Mouse (Mus musculus) stomach, embryonic 16.5 days (tissue): Measurements from ENCODE around the gene Olfr93. TPM values are rescaled to one million over a fixed set of nuclear protein-coding genes. Genes with fewer than 3 reads are reported as not detected.

Source experiments
- ATAC-seq: fragments of 200-750 bp; cut with Nextera tagmentation; 2 replicates; pipeline ENCODE4 v1.8.0; 2017; ENCODE audit warnings: moderate number of reproducible peaks, moderate TSS enrichment; ENCODE audit not compliant: insufficient read depth, low FRiP score
- H3K27ac ChIP-seq: fragments of 300-500 bp; sonication (generic); 2 replicates; pipeline ENCODE4 v1.5.1; 2014; ENCODE audit warnings: low read length
- H3K27me3 ChIP-seq: fragments of 300-500 bp; sonication (generic); 2 replicates; pipeline ENCODE4 v1.6.1; 2014; ENCODE audit warnings: low read length, control low read depth, mixed read lengths; ENCODE audit not compliant: control insufficient read depth, insufficient read depth
- H3K36me3 ChIP-seq: fragments of 300-500 bp; sonication (generic); 2 replicates; pipeline ENCODE4 v1.6.1; 2014; ENCODE audit warnings: low read length; ENCODE audit not compliant: control insufficient read depth, insufficient read depth
- H3K4me1 ChIP-seq: fragments of 300-500 bp; sonication (generic); 2 replicates; pipeline ENCODE4 v1.6.1; 2014; ENCODE audit warnings: low read length, control low read depth, mixed read lengths; ENCODE audit not compliant: control insufficient read depth, insufficient read depth
- H3K4me2 ChIP-seq: fragments of 300-500 bp; sonication (generic); 2 replicates; pipeline ENCODE4 v1.6.1; 2014; ENCODE audit warnings: low read depth, low read length, mixed read lengths
- H3K4me3 ChIP-seq: fragments of 300-500 bp; sonication (generic); replicated peaks from 2 replicates; pipeline ENCODE4 v1.5.1; 2014; ENCODE audit warnings: mild to moderate bottlenecking, low read length
- H3K9ac ChIP-seq: fragments of 300-500 bp; sonication (generic); 2 replicates; pipeline ENCODE4 v1.6.1; 2014; ENCODE audit warnings: low read length
- H3K9me3 ChIP-seq: fragments of 300-500 bp; sonication (generic); replicated peaks from 2 replicates; pipeline ENCODE4 v1.6.1; 2016; ENCODE audit warnings: low read length, control low read depth; ENCODE audit not compliant: control insufficient read depth
- WGBS: fragments of 180-500 bp; shearing (Covaris S2); extraction: QIAGEN DNeasy Blood & Tissue Kit; methylation state at CpG from one replicate; pipeline ENCODE4 v1.1.7; 2014; 5-methylcytosine and 5-hydroxymethylcytosine counted together
- polyA plus RNA-seq: library from polyadenylated mRNA; unstranded; fragments of >200 nt; fragmentation: Nextera tagmentation; extraction: Ambion mirVana; gene quantifications from 2 replicates; pipeline ENCODE4 v1.2.1, GENCODE M21; 2015

The Olfr93 gene
- not detected in 2 replicates for polyA plus RNA-seq

DNA sequence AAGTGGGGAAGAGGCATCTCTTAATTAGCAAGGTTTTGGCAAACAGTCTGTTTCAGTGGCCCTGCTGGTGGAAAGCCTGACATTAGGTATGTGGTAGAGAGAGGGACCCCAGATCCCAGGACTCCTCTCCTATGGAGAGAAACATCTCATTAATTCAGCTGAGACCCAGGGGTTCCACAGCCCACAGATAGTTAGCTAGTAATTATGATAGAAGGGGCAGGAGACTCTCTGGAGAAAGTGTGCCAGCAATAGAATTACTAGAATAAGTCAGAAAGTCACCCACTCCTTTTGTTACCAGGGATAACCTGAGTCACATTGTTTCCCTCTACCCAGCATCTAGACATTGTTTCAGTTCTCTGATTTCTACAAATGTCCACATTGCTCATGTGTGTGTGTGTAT, at the start of gene Olfr93:
Gene Olfr93 (minus strand): TSS at position 101 of the 400 bp plus-strand sequence.
- Histone ChIP-seq H3K9ac (no peak within 1 kb of the TSS), H3K4me3 (no peak within 1 kb of the TSS), H3K9me3 (no peaks in the 10 kb centered on the region), H3K27me3 (no peaks in the 10 kb centered on the region), H3K27ac (no peak within 1 kb of the TSS), H3K36me3 (no peaks in the 10 kb centered on the region), H3K4me2 (no peak within 1 kb of the TSS), H3K4me1 (no peaks in the 10 kb centered on the region)
- ATAC-seq, result no peak

DNA sequence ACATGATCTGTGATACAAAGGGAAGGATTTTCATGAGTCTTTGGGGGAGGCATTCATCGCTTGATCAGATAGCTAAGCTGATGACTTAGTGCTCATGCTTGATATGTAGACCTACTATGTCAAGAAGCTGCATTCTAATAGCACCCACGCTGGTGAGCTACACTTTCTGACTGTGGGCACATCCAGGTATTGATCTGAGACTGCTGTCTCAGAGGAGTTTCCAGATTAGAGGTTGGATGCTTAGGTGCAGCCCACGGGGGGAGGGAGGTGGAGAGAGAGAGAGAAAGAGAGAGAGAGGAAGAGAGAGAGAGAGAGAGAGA, 42.6 kb upstream of the Olfr93 start:
- WGBS, result 29% methylated on average over 3 of the region's 3 CpGs

DNA sequence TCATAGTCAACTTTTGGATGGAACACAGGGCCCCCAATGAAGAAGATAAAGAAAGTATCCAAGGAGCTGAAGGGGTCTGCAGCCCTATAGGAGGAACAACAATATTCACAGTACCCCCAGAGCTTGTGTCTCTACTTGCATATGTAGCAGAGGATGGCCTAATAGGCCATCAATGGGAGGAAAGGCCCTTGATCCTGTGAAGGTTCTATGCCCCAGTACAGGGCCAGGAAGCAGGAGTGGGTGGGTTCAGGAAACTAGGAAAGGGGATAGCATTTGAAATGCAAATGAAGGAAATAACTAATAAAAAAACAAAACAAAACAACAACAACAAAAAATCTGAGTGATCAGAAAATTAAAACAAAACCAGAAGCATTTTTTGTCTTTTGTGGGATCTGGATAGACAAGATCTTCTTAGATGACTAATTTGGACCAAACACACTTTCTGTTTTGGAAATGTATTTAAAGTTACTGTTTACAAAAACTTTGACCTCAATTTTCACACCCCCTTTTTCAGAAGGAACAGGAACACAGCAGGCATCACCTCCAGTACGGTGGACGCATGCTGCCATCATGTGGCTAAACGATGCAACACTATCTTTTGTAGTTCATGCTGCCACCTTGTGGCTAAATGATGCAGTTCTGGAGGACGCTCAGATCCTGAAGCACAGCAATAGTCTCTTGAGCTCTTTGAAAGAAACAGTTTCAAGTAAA, 42.1 kb upstream of the Olfr93 start:
- WGBS, result under 1% methylated on average over 4 of the region's 4 CpGs
- Histone ChIP-seq H3K4me1 (no peaks in the 10 kb centered on the region), H3K9me3 (no peaks in the 10 kb centered on the region), H3K9ac (no peak overlapping the region), H3K4me2 (no peak overlapping the region), H3K36me3 (no peaks in the 10 kb centered on the region), H3K27me3 (peaks cover 3% of the 10 kb centered on the region; the same call in 1 of the 2 replicates), H3K27ac (no peak overlapping the region), H3K4me3 (no peak overlapping the region)
- peak; percentile 72; the same call in 1 of the 2 replicates for ATAC-seq

More for the DNA sequence above, 42.6 kb upstream of the Olfr93 start:
- no peak overlapping the region for H3K27ac ChIP-seq
- no peaks in the 10 kb centered on the region for H3K4me1 ChIP-seq
- H3K4me3 ChIP-seq, result no peak overlapping the region
- no peaks in the 10 kb centered on the region; the same call in 1 of the 2 replicates for H3K27me3 ChIP-seq
- H3K36me3 ChIP-seq, result no peaks in the 10 kb centered on the region
- ATAC-seq, result no peak
- no peaks in the 10 kb centered on the region for H3K9me3 ChIP-seq
- no peak overlapping the region for H3K9ac ChIP-seq
- H3K4me2 ChIP-seq, result no peak overlapping the region

DNA sequence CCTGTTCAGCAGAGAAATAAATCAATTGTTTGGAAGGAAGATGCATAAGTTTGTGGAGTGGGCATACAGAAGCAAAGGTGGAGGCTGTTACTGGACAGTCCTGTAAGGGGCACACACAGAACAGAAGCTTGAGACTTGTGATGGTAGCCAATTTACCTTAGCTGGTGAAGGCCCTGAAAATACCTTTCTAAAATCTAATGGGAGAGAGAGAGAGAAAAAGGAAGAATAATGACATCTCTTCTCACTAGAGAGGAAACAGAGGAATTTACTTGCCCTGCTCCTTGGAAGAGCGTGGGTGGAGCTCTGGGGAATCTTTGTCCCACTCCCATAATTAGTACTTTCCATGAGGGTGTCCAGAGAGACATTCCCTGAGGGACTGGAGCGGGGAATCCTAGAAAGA, 39.6 kb upstream of the Olfr93 start, which contains the start of gene Olfr94:
Gene Olfr94 (minus strand): TSS at position 101 of the 400 bp plus-strand sequence.
- H3K9ac ChIP-seq, result no peak within 1 kb of the TSS
- ATAC-seq, result no peak
- no peak within 1 kb of the TSS for H3K27ac ChIP-seq
- no peak within 1 kb of the TSS for H3K4me3 ChIP-seq
- 71% methylated on average over 2 of the region's 2 CpGs for WGBS
- peaks cover 6% of the 10 kb centered on the region; the same call in 1 of the 2 replicates for H3K4me1 ChIP-seq
- peaks cover 25% of the 10 kb centered on the region for H3K27me3 ChIP-seq
- no peaks in the 10 kb centered on the region for H3K36me3 ChIP-seq
- H3K9me3 ChIP-seq, result no peaks in the 10 kb centered on the region
- H3K4me2 ChIP-seq, result no peak within 1 kb of the TSS

DNA sequence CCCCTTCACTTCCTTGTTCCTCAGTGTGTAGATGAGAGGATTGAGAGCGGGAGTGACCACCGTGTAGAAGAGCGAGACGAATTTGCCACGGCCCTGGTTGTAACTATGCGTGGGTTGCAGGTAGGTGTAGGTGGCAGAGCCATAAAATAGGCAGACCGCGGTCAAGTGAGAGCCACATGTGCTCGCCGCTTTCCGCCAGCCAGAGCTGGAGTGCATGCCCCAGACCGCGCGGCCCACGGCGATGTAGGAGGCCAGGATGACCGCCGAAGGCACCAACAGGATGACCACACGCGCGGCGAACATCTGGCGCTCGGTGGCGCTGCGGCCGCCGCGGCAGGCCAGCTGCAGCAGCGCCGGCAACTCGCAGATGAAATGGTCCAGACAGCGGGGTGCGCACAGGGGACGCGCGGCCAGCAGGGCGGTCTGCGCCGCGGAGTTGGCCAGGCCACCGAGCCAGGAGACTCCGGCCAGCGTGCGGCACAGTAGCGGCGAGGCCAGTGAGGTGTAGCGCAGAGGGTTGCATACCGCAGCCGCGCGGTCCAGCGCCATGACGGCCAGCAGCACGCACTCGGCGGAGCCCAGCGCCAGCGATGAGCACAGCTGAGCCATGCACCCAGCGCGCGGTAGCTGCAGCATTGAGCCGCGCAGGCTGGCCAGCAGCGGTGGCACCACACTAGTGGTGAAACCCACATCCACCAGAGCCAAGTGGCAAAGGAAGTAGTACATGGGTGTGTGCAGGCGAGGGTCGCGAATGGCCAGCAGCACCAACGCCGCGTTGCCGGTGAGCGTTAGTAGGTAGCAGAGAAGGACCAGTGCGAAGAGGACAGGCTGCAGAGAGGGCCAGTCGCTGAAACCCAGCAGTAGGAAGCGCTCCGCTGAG, 35.8 kb upstream of the Olfr93 start:
- Histone ChIP-seq H3K4me1 (peaks cover 6% of the 10 kb centered on the region; the same call in 1 of the 2 replicates), H3K27me3 (peaks cover 28% of the 10 kb centered on the region), H3K36me3 (no peaks in the 10 kb centered on the region), H3K4me2 (peak overlapping the region; percentile 90), H3K9ac (peak overlapping the region; percentile 54), H3K4me3 (peak overlapping the region; percentile 54), H3K27ac (no peak overlapping the region), H3K9me3 (no peaks in the 10 kb centered on the region)
- ATAC-seq, result peak; percentile 73
- WGBS, result 1% methylated on average over 77 of the region's 77 CpGs

DNA sequence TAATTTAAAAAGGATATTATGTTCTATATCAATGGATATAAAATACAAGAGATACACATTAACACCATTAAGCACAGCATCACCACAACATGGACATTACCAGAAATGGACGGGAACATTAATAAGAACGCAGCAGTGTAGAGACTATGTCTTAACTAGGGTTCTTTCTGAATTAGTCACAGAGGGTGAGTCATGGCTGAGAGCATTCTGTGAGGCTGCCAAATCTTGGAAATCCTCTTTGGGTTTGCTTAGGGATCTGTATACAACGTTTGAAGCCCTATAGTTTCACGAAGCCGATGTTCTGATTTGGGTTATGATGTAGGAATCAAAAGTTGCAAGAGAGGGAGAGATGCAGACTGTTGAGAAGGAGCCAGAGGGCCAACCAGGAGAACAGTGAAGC, 33.5 kb upstream of the Olfr93 start:
- no peak overlapping the region for H3K4me3 ChIP-seq
- peaks cover 6% of the 10 kb centered on the region; the same call in 1 of the 2 replicates for H3K4me1 ChIP-seq
- peaks cover 28% of the 10 kb centered on the region for H3K27me3 ChIP-seq
- H3K27ac ChIP-seq, result no peak overlapping the region
- WGBS, result 65% methylated on average over 5 of the region's 5 CpGs
- no peaks in the 10 kb centered on the region for H3K9me3 ChIP-seq
- no peak overlapping the region for H3K4me2 ChIP-seq
- H3K36me3 ChIP-seq, result no peaks in the 10 kb centered on the region
- H3K9ac ChIP-seq, result no peak overlapping the region
- ATAC-seq, result peak; percentile 67; the same call in 1 of the 2 replicates

DNA sequence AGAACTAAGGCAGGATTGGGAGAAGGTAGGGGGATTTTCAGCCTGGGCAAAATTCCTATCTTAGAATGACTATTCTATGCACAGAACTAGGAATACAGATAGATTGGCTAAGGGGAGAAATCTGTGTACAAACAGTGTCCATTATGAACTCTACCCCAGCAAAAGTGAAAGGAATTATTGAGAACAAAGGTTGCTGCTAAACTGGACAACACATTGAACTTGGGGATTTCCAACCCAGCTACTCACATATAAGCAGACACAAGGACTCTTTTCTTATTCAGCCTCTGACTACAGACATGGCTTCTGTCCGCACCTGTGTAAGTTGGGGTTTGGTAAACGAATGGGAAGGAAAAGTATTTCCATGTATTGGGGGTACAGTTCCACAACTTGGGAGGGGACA, 32.4 kb upstream of the Olfr93 start, which contains the start of gene Ubd:
Gene Ubd (plus strand): TSS at position 237 of the 400 bp plus-strand sequence.
- H3K9ac ChIP-seq, result no peak within 1 kb of the TSS
- WGBS, result 81% methylated on average over 2 of the region's 2 CpGs
- no peaks in the 10 kb centered on the region for H3K36me3 ChIP-seq
- H3K27me3 ChIP-seq, result peaks cover 28% of the 10 kb centered on the region
- ATAC-seq, result no peak
- no peak within 1 kb of the TSS for H3K4me3 ChIP-seq
- peaks cover 6% of the 10 kb centered on the region; the same call in 1 of the 2 replicates for H3K4me1 ChIP-seq
- H3K9me3 ChIP-seq, result no peaks in the 10 kb centered on the region
- H3K4me2 ChIP-seq, result no peak within 1 kb of the TSS
- H3K27ac ChIP-seq, result no peak within 1 kb of the TSS

DNA sequence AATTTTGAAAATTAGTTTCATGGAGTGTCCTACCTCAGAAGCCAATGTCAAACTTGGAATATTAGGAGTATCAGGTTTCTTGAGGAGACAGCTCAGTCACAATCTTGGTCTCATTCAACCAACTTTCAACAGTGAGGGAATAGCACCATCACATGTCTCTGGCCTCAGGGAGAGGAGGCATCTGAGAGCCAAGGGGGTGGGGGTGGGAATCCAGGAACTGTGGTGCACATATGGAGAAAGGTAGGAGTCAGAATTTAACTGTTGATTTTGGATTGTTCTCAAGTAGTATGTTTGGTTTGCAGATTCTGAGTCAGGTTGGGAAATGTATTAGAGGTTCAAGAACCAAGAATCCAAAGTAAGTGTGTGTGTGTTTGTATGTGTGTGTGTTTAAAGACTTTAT, 31.7 kb upstream of the Olfr93 start:
- Histone ChIP-seq H3K4me3 (no peak overlapping the region), H3K4me1 (peaks cover 6% of the 10 kb centered on the region; the same call in 1 of the 2 replicates), H3K4me2 (no peak overlapping the region), H3K27ac (no peak overlapping the region), H3K9me3 (no peaks in the 10 kb centered on the region), H3K27me3 (peaks cover 22% of the 10 kb centered on the region), H3K9ac (no peak overlapping the region), H3K36me3 (no peaks in the 10 kb centered on the region)
- no peak for ATAC-seq

DNA sequence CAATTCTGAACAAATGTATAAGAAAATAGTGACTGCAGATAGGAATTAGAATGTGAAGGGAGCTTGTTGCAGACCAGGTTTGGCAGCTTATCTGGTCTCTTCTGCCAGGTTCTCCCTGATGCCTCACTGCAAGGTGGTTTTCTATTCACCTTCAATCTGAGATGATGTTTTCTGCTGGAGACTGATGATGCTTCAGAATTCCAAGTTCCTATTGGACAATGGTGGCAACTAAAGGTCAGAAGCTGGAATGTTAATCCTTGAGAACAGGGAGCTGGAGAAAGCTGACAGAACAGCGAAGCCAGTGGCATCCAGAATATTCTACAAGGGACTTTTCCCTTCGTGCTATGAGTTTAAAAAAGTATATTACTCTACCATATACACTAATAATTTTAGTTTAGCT, 29.4 kb upstream of the Olfr93 start:
- H3K27me3 ChIP-seq, result peaks cover 4% of the 10 kb centered on the region
- WGBS, result 38% methylated on average over 2 of the region's 2 CpGs
- no peaks in the 10 kb centered on the region for H3K9me3 ChIP-seq
- no peak overlapping the region for H3K9ac ChIP-seq
- ATAC-seq, result no peak
- H3K27ac ChIP-seq, result no peak overlapping the region
- H3K4me2 ChIP-seq, result no peak overlapping the region
- H3K4me3 ChIP-seq, result no peak overlapping the region
- no peaks in the 10 kb centered on the region for H3K4me1 ChIP-seq
- no peaks in the 10 kb centered on the region for H3K36me3 ChIP-seq
